ENCODE assay signal across 9 mouse cellular contexts in the genomic region with DNA sequence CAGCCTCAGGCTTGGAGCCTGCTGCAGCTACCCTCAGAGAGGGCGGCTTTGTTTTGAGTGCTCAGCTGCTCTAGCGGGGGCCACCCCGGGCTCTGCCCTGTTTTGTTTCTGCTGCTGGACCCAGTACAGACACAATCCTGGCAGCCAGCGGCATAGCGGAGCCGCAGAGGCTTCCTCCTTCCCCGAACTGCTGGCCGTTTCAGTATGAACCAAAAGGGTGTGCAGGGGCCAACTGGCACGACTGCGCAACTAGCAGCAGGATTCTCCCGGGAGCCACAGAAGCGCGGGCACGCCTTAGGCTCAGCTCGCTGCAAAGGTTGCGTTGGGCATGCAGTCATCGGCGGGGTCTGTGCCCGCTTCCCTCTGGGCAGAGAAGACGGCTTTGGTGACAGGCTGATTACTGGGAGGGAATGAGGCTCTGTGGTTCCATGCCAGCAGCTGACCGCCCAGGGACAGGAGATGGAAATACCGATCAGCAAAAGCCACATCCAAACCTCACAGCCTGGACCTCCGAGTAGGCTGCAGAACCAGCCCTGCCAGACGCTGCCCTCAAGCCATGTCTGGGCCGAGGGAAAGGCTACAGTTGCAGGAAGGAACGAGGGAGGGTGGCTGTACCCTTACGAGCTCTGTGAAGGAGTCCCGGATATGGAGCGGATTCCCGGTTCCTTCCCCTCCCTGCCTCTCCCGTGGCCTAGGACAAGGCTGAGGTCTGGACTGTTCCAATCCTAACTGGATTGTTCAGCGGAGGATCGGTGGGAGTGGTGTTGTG. TPM values are rescaled to one million over a fixed set of nuclear protein-coding genes. Genes with fewer than 3 reads are reported as not detected.
DNase-seq lines count a peak whose midpoint lies in the region; ATAC-seq and TF ChIP-seq lines count a peak whose summit lies in the region.
"Had no signal": no experiment of that assay in that cellular context is flagged by ENCODE, and none has a peak within 500 bp of the region (broad histone marks: within the 10 kb centered on the region; RNA-seq: fewer than 3 reads in every experiment).

No protein-coding gene starts in this region.

- peak; percentile 28 to 41 for DNase-seq in urinary bladder, adult 18-20 months (ENCODE audit: low spot score in 2 of 2)
- DNase-seq in urinary bladder, postnatal 25 days (ENCODE audit: low spot score), result no peak
- DNase-seq in heart, adult 2 months, result peak; percentile 72 to 82
- peak; percentile 55 for DNase-seq in kidney, postnatal 10 days
- DNase-seq in lung, postnatal 14 days, result peak; percentile 52

- peak overlapping the region; percentile 28 for H3K4me3 ChIP-seq in heart, adult 2 months
- peak overlapping the region; percentile 32 for H3K4me3 ChIP-seq in small intestine, adult 2 months (ENCODE audit: low read depth, low read length)
- H3K4me3 ChIP-seq: left cerebral cortex, adult 2 months had no signal

- peak overlapping the region; percentile 17; the same call in 1 of the 2 replicates for H3K27ac ChIP-seq in heart, adult 2 months
- H3K27ac ChIP-seq in small intestine, adult 2 months (ENCODE audit: insufficient read depth, low read depth, low read length), result no peak overlapping the region
- H3K27ac ChIP-seq: left cerebral cortex, adult 2 months had no signal

- TF ChIP-seq CTCF in heart, adult 2 months (IDR thresholded peaks at IDR 0.05), result no peak
- no peak for TF ChIP-seq CTCF in small intestine, adult 2 months (IDR thresholded peaks at IDR 0.05; ENCODE audit: extremely low read depth, insufficient read length, insufficient replicate concordance, low read depth, low read length)

- WGBS in heart, adult 2 months, result 34% methylated on average over 33 of the region's 33 CpGs
- 50% methylated on average over 33 of the region's 33 CpGs for WGBS in small intestine, adult 2 months

- TF ChIP-seq EP300 in heart, adult 2 months (IDR thresholded peaks at IDR 0.05; ENCODE audit: insufficient read depth, low read depth, low read length), result 0 out of 2 replicates have a peak, but pooled peaks have one; percentile 8

- intact Hi-C loops in heart, adult 2 months (cut with DNase I), result no loop called here

- no peaks in the 10 kb centered on the region for H3K27me3 ChIP-seq in heart, adult 2 months (ENCODE audit: control insufficient read depth, insufficient read depth, low read length)
- H3K27me3 ChIP-seq in small intestine, adult 2 months (ENCODE audit: control insufficient read depth, insufficient read depth, low read length), result no peaks in the 10 kb centered on the region

- ATAC-seq in common myeloid progenitor, adult 5-6 weeks (replicated peaks; ENCODE audit: low read depth, poor library complexity, severe bottlenecking), result peak; percentile 36
- ATAC-seq in erythroid progenitor cell, adult 5-6 weeks (replicated peaks; ENCODE audit: low FRiP score, poor library complexity, severe bottlenecking), result no peak

- no peaks in the 10 kb centered on the region for H3K79me2 ChIP-seq in heart, adult 2 months (replicated peaks; ENCODE audit: control insufficient read depth, insufficient read depth, low read length)

- 0 out of 2 replicates have a peak overlapping the region, but pooled peaks have one; percentile 23 for H3K9ac ChIP-seq in heart, adult 2 months (ENCODE audit: low read depth, low read length)

- H3K4me1 ChIP-seq in heart, adult 2 months (ENCODE audit: control insufficient read depth, insufficient read depth, low read length), result no peaks in the 10 kb centered on the region; the same call in 1 of the 2 replicates
- no peaks in the 10 kb centered on the region for H3K4me1 ChIP-seq in small intestine, adult 2 months (ENCODE audit: control insufficient read depth, insufficient read depth, insufficient read length, low read length)

- no peaks in the 10 kb centered on the region for H3K36me3 ChIP-seq in heart, adult 2 months (ENCODE audit: control insufficient read depth, insufficient read depth, low read length)
- no peaks in the 10 kb centered on the region for H3K36me3 ChIP-seq in small intestine, adult 2 months (ENCODE audit: control insufficient read depth, insufficient read depth, low read length)

- no peak for TF ChIP-seq POLR2A in heart, adult 2 months (IDR thresholded peaks at IDR 0.05; ENCODE audit: insufficient read depth, low read depth, low read length)
- TF ChIP-seq POLR2A in small intestine, adult 2 months (IDR thresholded peaks at IDR 0.05; ENCODE audit: low read depth, low read length), result no peak

RNA-seq across cellular contexts. Expression of a gene that starts 47.7 kb away (rescaled TPM):
- total RNA-seq in common myeloid progenitor, adult 5-6 weeks (2017), result 6.1 and 7.0 TPM in 2 replicates
- not detected for total RNA-seq in heart, adult 2 months (2021)
- polyA plus RNA-seq in heart, adult 2 months (2012; rRNA removed), result not detected in 2 replicates
- 0.74 and 1.1 TPM in 2 replicates for polyA plus RNA-seq in small intestine, adult 2 months (2012; rRNA removed)
- 0.36 TPM in 1 of 2 replicates, not detected in the other for total RNA-seq in erythroid progenitor cell, adult 5-6 weeks (2015; ENCODE audit: low replicate concordance)
- total RNA-seq in erythroid progenitor cell, adult 5-6 weeks (2017; ENCODE audit: low replicate concordance), result 0.38 TPM in 1 of 2 replicates, not detected in the other
